Mouse (Mus musculus): ENCODE measurements around the gene Fam111a.

DNA sequence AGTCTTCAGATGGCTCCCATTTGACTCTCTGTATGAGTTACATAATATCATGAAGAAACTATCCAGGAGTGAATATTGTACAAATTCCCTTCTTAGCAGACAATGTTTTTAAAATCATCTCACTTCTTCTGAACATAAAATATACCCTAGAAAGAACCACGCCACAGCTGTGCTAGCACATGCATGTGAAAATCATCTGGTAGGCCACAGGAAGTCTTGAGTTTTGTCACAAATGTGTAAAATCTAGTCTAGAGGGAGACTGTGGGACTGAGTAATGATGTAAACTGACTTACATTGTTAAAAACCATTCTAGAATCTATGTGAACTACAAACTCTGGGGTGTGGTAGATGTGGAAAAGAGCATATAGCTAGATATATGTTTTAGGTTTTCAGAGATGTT lies 26.1 kb downstream of the Fam111a start:
- no peak for TF ChIP-seq CTCF (IDR thresholded peaks at IDR 0.05; ENCODE audit: borderline replicate concordance, insufficient read depth, low read depth, low read length)
- TF ChIP-seq POLR2A (IDR thresholded peaks at IDR 0.05; ENCODE audit: borderline replicate concordance, insufficient read depth, low read length): no peak

Data from cerebellum, adult 2 months (tissue).